Mouse (Mus musculus) liver, embryonic 16.5 days (tissue): Measurements from ENCODE around the gene Fndc7. TPM values are rescaled to one million over a fixed set of nuclear protein-coding genes. Genes with fewer than 3 reads are reported as not detected.

Source experiments
- ATAC-seq: fragments of 200-750 bp; cut with Nextera tagmentation; 2 replicates; pipeline ENCODE4 v1.8.0; 2017; ENCODE audit warnings: low read depth, mild to moderate bottlenecking, moderate number of reproducible peaks, moderate library complexity
- H3K27ac ChIP-seq: fragments of 300-500 bp; sonication (generic); 2 replicates; pipeline ENCODE4 v1.5.1; 2014; ENCODE audit warnings: mild to moderate bottlenecking, low read length
- H3K27me3 ChIP-seq: fragments of 300-500 bp; sonication (generic); 2 replicates; pipeline ENCODE4 v1.6.1; 2014; ENCODE audit warnings: low read depth, low read length, mixed read lengths; ENCODE audit not compliant: control insufficient read depth, insufficient read depth
- H3K36me3 ChIP-seq: fragments of 300-500 bp; sonication (generic); 2 replicates; pipeline ENCODE4 v1.6.1; 2014; ENCODE audit warnings: mild to moderate bottlenecking; ENCODE audit not compliant: control insufficient read depth, insufficient read depth
- H3K4me1 ChIP-seq: fragments of 300-500 bp; sonication (generic); 2 replicates; pipeline ENCODE4 v1.6.1; 2014; ENCODE audit warnings: low read depth, low read length, mixed read lengths; ENCODE audit not compliant: control insufficient read depth
- H3K4me2 ChIP-seq: fragments of 300-500 bp; sonication (generic); 2 replicates; pipeline ENCODE4 v1.6.1; 2014; ENCODE audit warnings: low read depth, low read length, mixed read lengths
- H3K4me3 ChIP-seq: fragments of 300-500 bp; sonication (generic); 2 replicates; pipeline ENCODE4 v1.5.1; 2014; ENCODE audit warnings: low read depth, mild to moderate bottlenecking, low read length
- H3K9ac ChIP-seq: fragments of 300-500 bp; sonication (generic); 2 replicates; pipeline ENCODE4 v1.6.1; 2014; ENCODE audit warnings: low read depth, low read length
- H3K9me3 ChIP-seq: fragments of 300-500 bp; sonication (generic); replicated peaks from 2 replicates; pipeline ENCODE4 v1.6.1; 2016; ENCODE audit warnings: low read length; ENCODE audit not compliant: control insufficient read depth
- WGBS: fragments of 180-500 bp; shearing (Covaris S2); extraction: QIAGEN DNeasy Blood & Tissue Kit; methylation state at CpG from one replicate; pipeline ENCODE4 v1.1.7; 2014; ENCODE audit not compliant: insufficient replicate concordance; 5-methylcytosine and 5-hydroxymethylcytosine counted together
- polyA plus RNA-seq: library from polyadenylated mRNA; unstranded; fragments of >200 nt; fragmentation: Nextera tagmentation; extraction: Ambion mirVana; gene quantifications from 2 replicates; pipeline ENCODE4 v1.2.1, GENCODE M21; 2015

Gene Fndc7
- polyA plus RNA-seq, 1 experiment from 2014 or later = 0.04 TPM

GRCm38 (mm10) chr3:108900681-108901080 lies 10.9 kb upstream of the Fndc7 start:
- no peaks in the 10 kb centered on the region for H3K27me3 ChIP-seq
- H3K9ac ChIP-seq = no peak overlapping the region
- H3K4me3 ChIP-seq = no peak overlapping the region
- no peak for ATAC-seq
- H3K36me3 ChIP-seq = peaks cover 31% of the 10 kb centered on the region
- no peaks in the 10 kb centered on the region for H3K9me3 ChIP-seq
- no peaks in the 10 kb centered on the region for H3K4me1 ChIP-seq
- H3K4me2 ChIP-seq = no peak overlapping the region
- 87% methylated on average over 5 of the region's 5 CpGs for WGBS
- no peak overlapping the region for H3K27ac ChIP-seq

- H3K36me3 ChIP-seq = peaks cover 27% of the 10 kb centered on the region
- H3K27me3 ChIP-seq = no peaks in the 10 kb centered on the region
- H3K9me3 ChIP-seq = no peaks in the 10 kb centered on the region
- no peak overlapping the region for H3K9ac ChIP-seq
- no peak overlapping the region for H3K4me3 ChIP-seq
- no peak overlapping the region for H3K4me2 ChIP-seq
- no peak; the same call in 1 of the 2 replicates for ATAC-seq
- 48% methylated on average over 3 of the region's 3 CpGs for WGBS
- no peaks in the 10 kb centered on the region for H3K4me1 ChIP-seq
- no peak overlapping the region for H3K27ac ChIP-seq
These were observed 10.3 kb upstream of the Fndc7 start for GRCm38 (mm10) chr3:108900147-108900546.

GRCm38 (mm10) chr3:108898640-108899039 lies 8.8 kb upstream of the Fndc7 start:
- no peaks in the 10 kb centered on the region for H3K4me1 ChIP-seq
- H3K27me3 ChIP-seq = no peaks in the 10 kb centered on the region
- WGBS = 88% methylated on average over 4 of the region's 4 CpGs
- no peak overlapping the region for H3K4me2 ChIP-seq
- no peak for ATAC-seq
- no peaks in the 10 kb centered on the region for H3K9me3 ChIP-seq
- no peak overlapping the region for H3K27ac ChIP-seq
- H3K9ac ChIP-seq = no peak overlapping the region
- no peak overlapping the region for H3K4me3 ChIP-seq
- peaks cover 12% of the 10 kb centered on the region for H3K36me3 ChIP-seq

GRCm38 (mm10) chr3:108892914-108893313 lies 3.1 kb upstream of the Fndc7 start:
- no peak overlapping the region for H3K27ac ChIP-seq
- H3K36me3 ChIP-seq = no peaks in the 10 kb centered on the region
- no peak overlapping the region for H3K4me3 ChIP-seq
- H3K4me2 ChIP-seq = no peak overlapping the region
- ATAC-seq = no peak
- no peaks in the 10 kb centered on the region for H3K27me3 ChIP-seq
- WGBS = 38% methylated on average over 4 of the region's 4 CpGs
- H3K4me1 ChIP-seq = no peaks in the 10 kb centered on the region
- H3K9ac ChIP-seq = no peak overlapping the region
- H3K9me3 ChIP-seq = no peaks in the 10 kb centered on the region

GRCm38 (mm10) chr3:108892080-108892479 lies 2.3 kb upstream of the Fndc7 start:
- H3K27me3 ChIP-seq = no peaks in the 10 kb centered on the region
- WGBS = 46% methylated on average over 1 of the region's 1 CpGs
- no peak overlapping the region for H3K4me2 ChIP-seq
- no peak overlapping the region for H3K27ac ChIP-seq
- no peaks in the 10 kb centered on the region for H3K9me3 ChIP-seq
- ATAC-seq = no peak
- H3K9ac ChIP-seq = no peak overlapping the region
- no peak overlapping the region for H3K4me3 ChIP-seq
- no peaks in the 10 kb centered on the region for H3K36me3 ChIP-seq
- H3K4me1 ChIP-seq = no peaks in the 10 kb centered on the region

- H3K4me3 ChIP-seq = no peak overlapping the region
- no peak overlapping the region for H3K9ac ChIP-seq
- no peak for ATAC-seq
- no peaks in the 10 kb centered on the region for H3K36me3 ChIP-seq
- H3K27ac ChIP-seq = no peak overlapping the region
- WGBS = 84% methylated on average over 3 of the region's 3 CpGs
- no peaks in the 10 kb centered on the region for H3K27me3 ChIP-seq
- H3K4me2 ChIP-seq = no peak overlapping the region
- H3K4me1 ChIP-seq = peaks cover 5% of the 10 kb centered on the region
- H3K9me3 ChIP-seq = no peaks in the 10 kb centered on the region
These were observed 2.2 kb downstream of the Fndc7 start for GRCm38 (mm10) chr3:108887618-108887975.

- Histone ChIP-seq H3K4me2 (no peak overlapping the region), H3K36me3 (no peaks in the 10 kb centered on the region), H3K4me3 (no peak overlapping the region), H3K9me3 (no peaks in the 10 kb centered on the region), H3K27me3 (no peaks in the 10 kb centered on the region), H3K9ac (no peak overlapping the region), H3K4me1 (peaks cover 5% of the 10 kb centered on the region), H3K27ac (no peak overlapping the region)
- ATAC-seq = no peak
- WGBS = 55% methylated on average over 12 of the region's 12 CpGs
These were observed 2.7 kb downstream of the Fndc7 start for GRCm38 (mm10) chr3:108886934-108887617.

- peak; percentile 60 for ATAC-seq
- peaks cover 5% of the 10 kb centered on the region for H3K4me1 ChIP-seq
- H3K4me2 ChIP-seq = no peak overlapping the region
- peak overlapping the region; percentile 29; the same call in 1 of the 2 replicates for H3K27ac ChIP-seq
- no peaks in the 10 kb centered on the region for H3K36me3 ChIP-seq
- H3K9me3 ChIP-seq = no peaks in the 10 kb centered on the region
- H3K4me3 ChIP-seq = no peak overlapping the region
- no peaks in the 10 kb centered on the region for H3K27me3 ChIP-seq
- WGBS = 21% methylated on average over 9 of the region's 9 CpGs
- no peak overlapping the region for H3K9ac ChIP-seq
These were observed 3.9 kb downstream of the Fndc7 start for GRCm38 (mm10) chr3:108885686-108886530.

- no peak overlapping the region for H3K27ac ChIP-seq
- ATAC-seq = no peak
- H3K36me3 ChIP-seq = no peaks in the 10 kb centered on the region
- H3K9ac ChIP-seq = no peak overlapping the region
- H3K9me3 ChIP-seq = no peaks in the 10 kb centered on the region
- WGBS = 35% methylated on average over 8 of the region's 8 CpGs
- no peaks in the 10 kb centered on the region for H3K27me3 ChIP-seq
- peaks cover 5% of the 10 kb centered on the region for H3K4me1 ChIP-seq
- no peak overlapping the region for H3K4me3 ChIP-seq
- no peak overlapping the region for H3K4me2 ChIP-seq
These were observed 5.0 kb downstream of the Fndc7 start for GRCm38 (mm10) chr3:108884706-108885289.
